Mouse (Mus musculus) c-Kit-positive CD71-negative TER-119-negative erythroid progenitor cells, embryonic 14.5 days (primary cell): ENCODE measurements around the gene Slc20a1.

Source experiments
- DNase-seq: peaks from one replicate; pipeline ENCODE4 v3.0.0-alpha.2; 2013; ENCODE audit warnings: low read depth

Slc20a1 gene

GRCm38 (mm10) chr2:129253631-129253970, 55.0 kb downstream of the Slc20a1 start:
- DNase-seq: no peak

- no peak for DNase-seq
Measured at GRCm38 (mm10) chr2:129254076-129254475, 55.5 kb downstream of the Slc20a1 start.

- no peak for DNase-seq
Measured at GRCm38 (mm10) chr2:129256006-129256405, 57.4 kb downstream of the Slc20a1 start.

GRCm38 (mm10) chr2:129258056-129258455, 59.5 kb downstream of the Slc20a1 start:
- no peak for DNase-seq

GRCm38 (mm10) chr2:129258475-129259211, 60.1 kb downstream of the Slc20a1 start:
- DNase-seq: peak; percentile 77

- DNase-seq: no peak
Measured at GRCm38 (mm10) chr2:129260646-129261045, 62.1 kb downstream of the Slc20a1 start.
